Mouse (Mus musculus) intestine, embryonic 15.5 days (tissue): ENCODE data around the gene Hpgds. TPM values are rescaled to one million over a fixed set of nuclear protein-coding genes. Genes with fewer than 3 reads are reported as not detected.

Experiments
- ATAC-seq: fragments of 200-750 bp; cut with Nextera tagmentation; 2 replicates; pipeline ENCODE4 v1.8.0; 2017; ENCODE audit warnings: moderate TSS enrichment, moderate library complexity
- H3K27ac ChIP-seq: fragments of 300-500 bp; sonication (generic); 2 replicates; pipeline ENCODE4 v1.5.1; 2015; ENCODE audit warnings: mild to moderate bottlenecking, inconsistent platforms
- H3K27me3 ChIP-seq: fragments of 300-500 bp; sonication (generic); replicated peaks from 2 replicates; pipeline ENCODE4 v1.6.1; 2015; ENCODE audit warnings: inconsistent platforms
- H3K36me3 ChIP-seq: fragments of 300-500 bp; sonication (generic); 2 replicates; pipeline ENCODE4 v1.6.1; 2015; ENCODE audit warnings: inconsistent platforms
- H3K4me1 ChIP-seq: fragments of 300-500 bp; sonication (generic); replicated peaks from 2 replicates; pipeline ENCODE4 v1.6.1; 2015; ENCODE audit warnings: inconsistent platforms
- H3K4me2 ChIP-seq: fragments of 300-500 bp; sonication (generic); replicated peaks from 2 replicates; pipeline ENCODE4 v1.6.1; 2015; ENCODE audit warnings: mild to moderate bottlenecking, inconsistent platforms
- H3K4me3 ChIP-seq: fragments of 300-500 bp; sonication (generic); replicated peaks from 2 replicates; pipeline ENCODE4 v1.5.1; 2015; ENCODE audit warnings: inconsistent platforms
- H3K9ac ChIP-seq: fragments of 300-500 bp; sonication (generic); 2 replicates; pipeline ENCODE4 v1.6.1; 2015; ENCODE audit warnings: inconsistent platforms
- H3K9me3 ChIP-seq: fragments of 300-500 bp; sonication (generic); 2 replicates; pipeline ENCODE4 v1.6.1; 2016; ENCODE audit warnings: inconsistent platforms
- WGBS: fragments of 180-500 bp; shearing (Covaris S2); methylation state at CpG from one replicate; pipeline ENCODE4 v1.1.7; 2015; 5-methylcytosine and 5-hydroxymethylcytosine counted together
- polyA plus RNA-seq: library from polyadenylated mRNA; unstranded; fragments of >200 nt; fragmentation: Nextera tagmentation; extraction: Ambion mirVana; gene quantifications from 2 replicates; pipeline ENCODE4 v1.2.1, GENCODE M21; 2015

Hpgds gene
- polyA plus RNA-seq: 5.6 and 7.0 TPM in 2 replicates

GRCm38 (mm10) chr6:65144621-65145205 lies at the start of gene Hpgds:
Gene Hpgds, minus strand, starts transcription at chr6:65144908.
- Histone ChIP-seq H3K4me3 (no peak within 1 kb of the TSS), H3K27me3 (no peaks in the 10 kb centered on the region), H3K4me1 (no peaks in the 10 kb centered on the region), H3K9ac (no peak within 1 kb of the TSS), H3K9me3 (no peaks in the 10 kb centered on the region), H3K4me2 (0 out of 2 replicates have a peak within 1 kb of the TSS, but pooled peaks have one; percentile 2), H3K36me3 (no peaks in the 10 kb centered on the region), H3K27ac (no peak within 1 kb of the TSS)
- peak; percentile 90 for ATAC-seq
- WGBS: 36% methylated on average over 16 of the region's 16 CpGs

- no peaks in the 10 kb centered on the region for H3K27me3 ChIP-seq
- no peak for ATAC-seq
- H3K4me1 ChIP-seq: no peaks in the 10 kb centered on the region
- no peaks in the 10 kb centered on the region for H3K9me3 ChIP-seq
- no peak overlapping the region for H3K4me3 ChIP-seq
- H3K27ac ChIP-seq: no peak overlapping the region
- H3K9ac ChIP-seq: no peak overlapping the region
- WGBS: 41% methylated on average over 5 of the region's 5 CpGs
- H3K4me2 ChIP-seq: no peak overlapping the region
- no peaks in the 10 kb centered on the region for H3K36me3 ChIP-seq
Measured at GRCm38 (mm10) chr6:65164977-65165376, 20.3 kb upstream of the Hpgds start.

GRCm38 (mm10) chr6:65164137-65164536 lies 19.4 kb upstream of the Hpgds start:
- WGBS: 77% methylated on average over 6 of the region's 6 CpGs

GRCm38 (mm10) chr6:65159381-65159942 lies 14.8 kb upstream of the Hpgds start:
- no peak for ATAC-seq
- Histone ChIP-seq H3K9me3 (no peaks in the 10 kb centered on the region), H3K9ac (no peak overlapping the region), H3K4me3 (no peak overlapping the region), H3K27me3 (no peaks in the 10 kb centered on the region), H3K27ac (no peak overlapping the region), H3K4me2 (no peak overlapping the region), H3K4me1 (no peaks in the 10 kb centered on the region), H3K36me3 (no peaks in the 10 kb centered on the region)
- WGBS: 80% methylated on average over 4 of the region's 4 CpGs

More at GRCm38 (mm10) chr6:65164137-65164536, 19.4 kb upstream of the Hpgds start:
- no peak overlapping the region for H3K4me3 ChIP-seq
- no peaks in the 10 kb centered on the region for H3K27me3 ChIP-seq
- H3K4me1 ChIP-seq: no peaks in the 10 kb centered on the region
- H3K36me3 ChIP-seq: no peaks in the 10 kb centered on the region
- no peaks in the 10 kb centered on the region for H3K9me3 ChIP-seq
- H3K27ac ChIP-seq: no peak overlapping the region
- H3K9ac ChIP-seq: no peak overlapping the region
- ATAC-seq: no peak
- no peak overlapping the region for H3K4me2 ChIP-seq

GRCm38 (mm10) chr6:65157042-65157441 lies 12.3 kb upstream of the Hpgds start:
- H3K4me1 ChIP-seq: no peaks in the 10 kb centered on the region
- no peaks in the 10 kb centered on the region for H3K9me3 ChIP-seq
- H3K4me3 ChIP-seq: no peak overlapping the region
- no peak overlapping the region for H3K9ac ChIP-seq
- WGBS: 90% methylated on average over 4 of the region's 4 CpGs
- no peaks in the 10 kb centered on the region for H3K27me3 ChIP-seq
- H3K27ac ChIP-seq: no peak overlapping the region
- no peak for ATAC-seq
- no peak overlapping the region for H3K4me2 ChIP-seq
- H3K36me3 ChIP-seq: no peaks in the 10 kb centered on the region

GRCm38 (mm10) chr6:65153570-65153969 lies 8.9 kb upstream of the Hpgds start:
- Histone ChIP-seq H3K27me3 (no peaks in the 10 kb centered on the region), H3K4me3 (no peak overlapping the region), H3K4me2 (no peak overlapping the region), H3K4me1 (no peaks in the 10 kb centered on the region), H3K27ac (no peak overlapping the region), H3K9me3 (no peaks in the 10 kb centered on the region), H3K36me3 (no peaks in the 10 kb centered on the region), H3K9ac (no peak overlapping the region)
- ATAC-seq: no peak
- WGBS: 73% methylated on average over 3 of the region's 3 CpGs

- 14% methylated on average over 22 of the region's 22 CpGs for WGBS
- Histone ChIP-seq H3K4me3 (0 out of 2 replicates have a peak overlapping the region, but pooled peaks have one; percentile 10), H3K36me3 (no peaks in the 10 kb centered on the region), H3K9me3 (no peaks in the 10 kb centered on the region), H3K27ac (no peak overlapping the region), H3K27me3 (no peaks in the 10 kb centered on the region), H3K4me1 (no peaks in the 10 kb centered on the region), H3K4me2 (peak overlapping the region; percentile 48), H3K9ac (peak overlapping the region; percentile 3; the same call in 1 of the 2 replicates)
- ATAC-seq: no peak
Measured at GRCm38 (mm10) chr6:65150703-65151102, 6.0 kb upstream of the Hpgds start.

- no peak overlapping the region for H3K4me2 ChIP-seq
- H3K9me3 ChIP-seq: no peaks in the 10 kb centered on the region
- no peaks in the 10 kb centered on the region for H3K27me3 ChIP-seq
- H3K4me3 ChIP-seq: no peak overlapping the region
- no peak overlapping the region for H3K27ac ChIP-seq
- no peaks in the 10 kb centered on the region for H3K4me1 ChIP-seq
- ATAC-seq: no peak
- WGBS: 83% methylated on average over 4 of the region's 4 CpGs
- H3K36me3 ChIP-seq: no peaks in the 10 kb centered on the region
- no peak overlapping the region for H3K9ac ChIP-seq
Measured at GRCm38 (mm10) chr6:65146363-65146762, 1.7 kb upstream of the Hpgds start.

GRCm38 (mm10) chr6:65142316-65142715 lies 2.4 kb downstream of the Hpgds start:
- Histone ChIP-seq H3K4me1 (no peaks in the 10 kb centered on the region), H3K4me3 (no peak overlapping the region), H3K27me3 (no peaks in the 10 kb centered on the region), H3K9me3 (no peaks in the 10 kb centered on the region), H3K27ac (no peak overlapping the region), H3K9ac (no peak overlapping the region), H3K36me3 (no peaks in the 10 kb centered on the region), H3K4me2 (no peak overlapping the region)
- ATAC-seq: no peak
- 91% methylated on average over 1 of the region's 1 CpGs for WGBS

GRCm38 (mm10) chr6:65140750-65141243 lies 3.9 kb downstream of the Hpgds start:
- no peak for ATAC-seq
- Histone ChIP-seq H3K4me2 (no peak overlapping the region), H3K4me3 (no peak overlapping the region), H3K36me3 (no peaks in the 10 kb centered on the region), H3K27ac (no peak overlapping the region), H3K9ac (no peak overlapping the region), H3K4me1 (no peaks in the 10 kb centered on the region), H3K27me3 (no peaks in the 10 kb centered on the region), H3K9me3 (no peaks in the 10 kb centered on the region)
- 57% methylated on average over 6 of the region's 6 CpGs for WGBS

GRCm38 (mm10) chr6:65140082-65140749 lies 4.5 kb downstream of the Hpgds start:
- H3K4me2 ChIP-seq: no peak overlapping the region
- no peaks in the 10 kb centered on the region for H3K9me3 ChIP-seq
- WGBS: 78% methylated on average over 5 of the region's 5 CpGs
- no peaks in the 10 kb centered on the region for H3K36me3 ChIP-seq
- H3K9ac ChIP-seq: no peak overlapping the region
- H3K4me3 ChIP-seq: no peak overlapping the region
- H3K27me3 ChIP-seq: no peaks in the 10 kb centered on the region
- no peak for ATAC-seq
- H3K27ac ChIP-seq: no peak overlapping the region
- no peaks in the 10 kb centered on the region for H3K4me1 ChIP-seq

- no peak overlapping the region for H3K27ac ChIP-seq
- 71% methylated on average over 1 of the region's 1 CpGs for WGBS
- H3K36me3 ChIP-seq: no peaks in the 10 kb centered on the region
- ATAC-seq: no peak
- H3K27me3 ChIP-seq: no peaks in the 10 kb centered on the region
- H3K4me3 ChIP-seq: no peak overlapping the region
- no peaks in the 10 kb centered on the region for H3K4me1 ChIP-seq
- H3K9ac ChIP-seq: no peak overlapping the region
- H3K9me3 ChIP-seq: no peaks in the 10 kb centered on the region
- H3K4me2 ChIP-seq: no peak overlapping the region
Measured at GRCm38 (mm10) chr6:65138243-65138642, 6.5 kb downstream of the Hpgds start.
